Mouse (Mus musculus): ENCODE data around the gene Cel. TPM values are rescaled to one million over a fixed set of nuclear protein-coding genes. Genes with fewer than 3 reads are reported as not detected.

Gene Cel
- total and polyA plus RNA-seq, 3 experiments = not detected

DNA sequence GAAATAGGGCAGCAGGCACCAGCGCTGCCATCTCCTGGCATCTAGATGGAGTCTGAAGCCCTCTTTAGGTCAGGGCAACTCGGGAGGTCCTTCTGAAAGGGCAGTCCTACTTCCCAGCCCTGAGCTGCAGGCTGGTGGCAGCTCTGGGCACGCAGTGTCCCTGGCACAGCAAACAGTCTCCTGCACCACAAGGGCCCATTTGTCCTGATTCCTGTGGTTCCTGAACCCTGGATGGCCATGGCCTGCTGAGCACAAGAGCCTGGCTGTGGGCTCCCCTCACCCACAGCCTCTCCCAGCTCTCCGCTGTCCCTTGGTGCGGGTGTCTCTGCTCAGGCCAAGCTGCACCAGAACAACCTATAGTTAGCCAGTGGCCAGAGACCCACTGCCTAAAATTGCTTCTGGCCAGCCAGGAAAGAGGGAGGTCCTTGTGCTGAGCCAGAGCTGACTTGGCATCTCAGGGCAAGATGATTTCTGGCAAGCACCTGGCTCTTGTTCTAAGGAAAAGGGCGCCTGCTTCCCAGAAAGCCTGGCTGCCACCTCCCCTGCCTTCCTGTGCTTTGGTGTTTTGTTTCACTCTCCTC, 41.5 kb downstream of the Cel start:
- H3K27ac ChIP-seq (ENCODE audit: control insufficient read depth, low read depth, low read length) = no peak overlapping the region
- H3K9me3 ChIP-seq (replicated peaks; ENCODE audit: insufficient read depth, low read length) = no peaks in the 10 kb centered on the region
- H3K4me1 ChIP-seq (ENCODE audit: control insufficient read depth in 1 of 2, insufficient read depth in 2 of 2, low read length in 2 of 2) = peaks cover 0 to 3% of the 10 kb centered on the region in 2 experiments; a peak in 3 of 4 replicates
- no peaks in the 10 kb centered on the region for H3K27me3 ChIP-seq (ENCODE audit: control insufficient read depth in 1 of 2, insufficient read depth in 2 of 2, low read length in 2 of 2)
- H3K4me3 ChIP-seq (ENCODE audit: control insufficient read depth in 1 of 2, insufficient read depth in 1 of 2, low read depth in 2 of 2, low read length in 2 of 2) = no peak overlapping the region
- DNase-seq (ENCODE audit: low read depth, low spot score) = no peak
- H3K9ac ChIP-seq (ENCODE audit: control insufficient read depth, low read depth, low read length, poor library complexity, severe bottlenecking) = no peak overlapping the region
- no peaks in the 10 kb centered on the region for H3K79me2 ChIP-seq (ENCODE audit: control insufficient read depth, insufficient read depth, low read length, poor library complexity)
- peaks cover 0 to 2% of the 10 kb centered on the region in 2 experiments; a peak in 1 of 4 replicates for H3K36me3 ChIP-seq (ENCODE audit: control insufficient read depth in 1 of 2, insufficient read depth in 2 of 2, low read length in 2 of 2)
- no peak for TF ChIP-seq EP300 (IDR thresholded peaks at IDR 0.05; ENCODE audit: low read depth in 1 of 2, low read length in 2 of 2)
- TF ChIP-seq RAD21 (IDR thresholded peaks at IDR 0.05; ENCODE audit: low read depth, low read length) = no peak
- TF ChIP-seq HCFC1 (IDR thresholded peaks at IDR 0.05; ENCODE audit: low read depth, low read length) = no peak
- no peak for TF ChIP-seq E2F4 (IDR thresholded peaks at IDR 0.05; ENCODE audit: borderline replicate concordance, low read depth, low read length)
- TF ChIP-seq TBP (IDR thresholded peaks at IDR 0.05; ENCODE audit: low read depth, low read length) = no peak
- no peak for TF ChIP-seq BHLHE40 (IDR thresholded peaks at IDR 0.05; ENCODE audit: borderline replicate concordance, low read depth, low read length)
- TF ChIP-seq MEF2A (IDR thresholded peaks at IDR 0.05; ENCODE audit: extremely low read depth, insufficient replicate concordance, low read depth, low read length, poor library complexity, severe bottlenecking) = no peak
- TF ChIP-seq CHD2 (IDR thresholded peaks at IDR 0.05; ENCODE audit: low read length) = no peak
- no peak for TF ChIP-seq ZMIZ1 (IDR thresholded peaks at IDR 0.05; ENCODE audit: low read depth, low read length)
- TF ChIP-seq MAFK (IDR thresholded peaks at IDR 0.05; ENCODE audit: borderline replicate concordance, low read depth, low read length) = no peak
- TF ChIP-seq TCF12 (IDR thresholded peaks at IDR 0.05; ENCODE audit: low read depth, low read length) = no peak
- no peak for TF ChIP-seq GABPA (IDR thresholded peaks at IDR 0.05; ENCODE audit: low read depth, low read length)

DNA sequence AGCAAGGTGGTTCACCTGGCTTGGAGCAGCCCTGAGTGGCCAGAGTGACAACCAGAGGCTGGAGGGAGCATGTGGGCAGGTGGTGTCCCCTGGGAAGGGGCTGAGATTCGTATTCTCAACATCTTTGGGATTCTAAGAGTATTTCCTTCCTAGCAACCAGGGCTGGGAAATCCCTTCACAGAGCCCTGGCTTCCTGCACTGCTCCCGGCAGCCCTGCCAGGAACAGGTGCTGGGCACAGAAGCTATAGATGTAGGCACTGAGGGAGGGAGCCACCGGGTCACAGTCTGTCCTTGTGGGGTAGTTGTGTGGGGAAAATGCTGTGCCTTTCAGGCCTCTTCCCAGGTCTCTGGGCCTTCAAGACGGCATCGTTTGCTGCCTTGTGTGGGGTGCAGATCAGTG, 42.6 kb downstream of the Cel start:
- H3K36me3 ChIP-seq (ENCODE audit: control insufficient read depth in 1 of 2, insufficient read depth in 2 of 2, low read length in 2 of 2) = peaks cover 0 to 2% of the 10 kb centered on the region in 2 experiments; a peak in 1 of 4 replicates
- no peaks in the 10 kb centered on the region for H3K79me2 ChIP-seq (ENCODE audit: control insufficient read depth, insufficient read depth, low read length, poor library complexity)
- no peaks in the 10 kb centered on the region for H3K9me3 ChIP-seq (replicated peaks; ENCODE audit: insufficient read depth, low read length)
- DNase-seq (ENCODE audit: low read depth, low spot score) = no peak
- H3K27me3 ChIP-seq (ENCODE audit: control insufficient read depth in 1 of 2, insufficient read depth in 2 of 2, low read length in 2 of 2) = no peaks in the 10 kb centered on the region
- no peak overlapping the region for H3K27ac ChIP-seq (ENCODE audit: control insufficient read depth, low read depth, low read length)
- H3K9ac ChIP-seq (ENCODE audit: control insufficient read depth, low read depth, low read length, poor library complexity, severe bottlenecking) = no peak overlapping the region
- no peak for TF ChIP-seq EP300 (IDR thresholded peaks at IDR 0.05; ENCODE audit: low read depth in 1 of 2, low read length in 2 of 2)
- no peak for TF ChIP-seq SMC3 (IDR thresholded peaks at IDR 0.05; ENCODE audit: low read depth, low read length)
- no peak for TF ChIP-seq ZNF384 (IDR thresholded peaks at IDR 0.05; ENCODE audit: low read depth, low read length)
- TF ChIP-seq RCOR1 (IDR thresholded peaks at IDR 0.05; ENCODE audit: low read depth, low read length) = no peak
- no peak for TF ChIP-seq GABPA (IDR thresholded peaks at IDR 0.05; ENCODE audit: low read depth, low read length)
- TF ChIP-seq BHLHE40 (IDR thresholded peaks at IDR 0.05; ENCODE audit: borderline replicate concordance, low read depth, low read length) = no peak
- TF ChIP-seq MAZ (IDR thresholded peaks at IDR 0.05; ENCODE audit: low read depth, low read length) = no peak
- no peak for TF ChIP-seq POLR2A (IDR thresholded peaks at IDR 0.05; ENCODE audit: control insufficient read depth in 1 of 2, insufficient read depth in 1 of 2, low read depth in 1 of 2, low read length in 2 of 2, poor library complexity in 1 of 2)
- no peak for TF ChIP-seq CTCF (IDR thresholded peaks at IDR 0.05 in 2 of 3, conservative IDR thresholded peaks at IDR 0.05 in 1 of 3; ENCODE audit: control insufficient read depth in 1 of 3, insufficient read depth in 1 of 3, low read depth in 2 of 3, low read length in 3 of 3, poor library complexity in 1 of 3, severe bottlenecking in 1 of 3)
- TF ChIP-seq HCFC1 (IDR thresholded peaks at IDR 0.05; ENCODE audit: low read depth, low read length) = no peak
- no peak for TF ChIP-seq POLR2AphosphoS2 (IDR thresholded peaks at IDR 0.05; ENCODE audit: low read length)
- H3K4me3 ChIP-seq (ENCODE audit: control insufficient read depth in 1 of 2, insufficient read depth in 1 of 2, low read depth in 2 of 2, low read length in 2 of 2) = no peak overlapping the region
- H3K4me1 ChIP-seq (ENCODE audit: control insufficient read depth in 1 of 2, insufficient read depth in 2 of 2, low read length in 2 of 2) = peaks cover 0 to 3% of the 10 kb centered on the region in 2 experiments; a peak in 3 of 4 replicates
